Mouse (Mus musculus) B cell, adult 2 months (primary cell): ENCODE measurements at regions not wholly inside any gene's neighbourhood (a gene's known extent, or its start where the extent isn't known, plus 50 kb on each side); places are given as distances from the start of the nearest gene placed in this dataset.

Source experiments
- DNase-seq, 2 experiments: peaks; one replicate each; pipeline ENCODE4 v3.0.0; 2022

DNA sequence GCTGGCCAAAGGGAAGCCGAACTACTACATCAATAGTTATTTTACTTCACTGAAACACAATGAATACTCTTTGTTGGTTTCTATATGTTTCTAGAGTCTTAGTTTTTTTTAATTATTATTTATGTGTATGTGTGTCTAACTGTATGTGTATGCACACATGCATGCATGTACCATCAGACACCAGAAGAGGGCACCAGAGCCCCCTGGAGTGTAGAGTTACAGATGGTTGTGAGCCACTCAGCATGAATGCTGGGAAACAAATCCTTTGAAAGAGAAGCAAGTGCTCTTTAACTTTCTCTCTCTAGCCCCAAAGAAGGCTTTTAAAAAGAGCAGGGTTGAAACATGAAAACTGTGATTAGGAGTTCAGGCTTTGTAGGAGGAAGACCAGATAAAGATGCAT is 290.7 kb downstream of the Sorl1 start:
- DNase-seq = no peak

GRCm38 (mm10) chr9:41827356-41827755 is 296.7 kb downstream of the Sorl1 start:
- no peak for DNase-seq

DNA sequence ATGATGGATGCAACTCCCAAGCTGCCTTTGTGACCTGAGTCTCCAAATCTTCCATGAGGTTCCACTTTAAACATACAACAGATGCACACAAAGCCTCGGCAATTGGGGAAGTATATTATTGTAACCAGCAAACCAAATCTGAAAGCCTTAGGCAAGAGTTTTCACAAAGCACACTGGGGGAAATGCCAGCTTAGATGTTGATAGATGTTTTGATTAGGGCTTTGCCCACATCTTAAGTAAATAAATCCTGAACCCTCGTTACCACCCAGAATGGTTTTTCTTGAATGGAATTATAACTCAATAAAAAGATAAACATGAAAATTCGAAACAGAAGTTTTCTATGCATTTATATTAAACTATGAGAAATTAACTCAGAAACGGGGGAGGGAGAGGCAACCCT is 302.7 kb downstream of the Sorl1 start:
- no peak for DNase-seq

DNA sequence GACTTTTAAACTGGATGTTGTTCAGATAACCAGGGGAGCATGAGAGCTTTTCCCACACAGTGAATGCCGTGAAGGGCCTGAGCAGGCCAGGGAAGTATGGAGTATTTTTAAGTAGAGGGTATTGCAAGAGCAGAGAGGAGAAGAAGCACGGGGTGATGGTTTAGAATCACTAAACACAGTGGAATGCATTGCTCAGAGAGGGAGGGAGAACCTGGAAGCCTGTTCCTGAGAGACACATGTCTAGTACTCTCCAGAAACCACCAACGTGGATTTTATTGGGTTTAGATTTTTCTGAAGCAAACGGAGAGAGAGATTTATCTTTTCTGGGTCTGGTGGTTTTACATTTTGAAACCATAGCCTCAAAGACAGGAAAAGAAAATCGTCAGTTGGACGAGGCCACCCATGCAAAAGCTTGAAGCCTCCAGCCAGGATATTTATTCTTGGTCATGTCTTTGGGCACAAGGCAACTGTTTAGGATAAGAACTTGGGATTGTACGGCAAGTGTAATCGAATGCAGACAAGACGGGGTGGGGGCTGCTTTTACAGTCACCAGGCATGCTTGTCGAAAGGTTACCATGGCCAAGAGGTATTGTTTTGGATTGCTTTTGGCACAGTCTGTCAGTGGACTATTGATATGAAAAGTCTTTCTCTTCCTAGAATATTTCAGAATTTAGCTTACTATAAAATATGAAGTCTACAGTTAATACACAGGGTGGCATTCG is 306.2 kb downstream of the Sorl1 start:
- DNase-seq = no peak

DNA sequence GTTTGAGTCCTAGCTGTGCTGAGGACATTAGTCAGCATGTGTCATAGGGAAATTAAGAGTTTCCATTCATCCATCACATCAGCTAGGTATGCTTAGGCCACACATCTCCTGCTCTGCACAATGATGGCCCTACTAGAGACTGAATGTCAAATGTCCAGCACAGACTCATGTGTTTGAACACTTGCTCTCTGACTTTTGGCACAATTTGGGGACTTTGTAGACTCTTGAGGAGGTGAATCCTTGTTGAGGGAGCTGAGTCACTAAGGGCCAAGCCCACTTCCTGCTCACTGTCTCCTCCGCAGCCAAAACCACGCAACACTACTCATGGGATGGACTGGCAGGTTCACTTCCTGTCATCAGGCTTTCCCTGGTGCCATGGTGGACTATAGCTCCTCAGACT is 308.2 kb downstream of the Sorl1 start:
- no peak for DNase-seq

DNA sequence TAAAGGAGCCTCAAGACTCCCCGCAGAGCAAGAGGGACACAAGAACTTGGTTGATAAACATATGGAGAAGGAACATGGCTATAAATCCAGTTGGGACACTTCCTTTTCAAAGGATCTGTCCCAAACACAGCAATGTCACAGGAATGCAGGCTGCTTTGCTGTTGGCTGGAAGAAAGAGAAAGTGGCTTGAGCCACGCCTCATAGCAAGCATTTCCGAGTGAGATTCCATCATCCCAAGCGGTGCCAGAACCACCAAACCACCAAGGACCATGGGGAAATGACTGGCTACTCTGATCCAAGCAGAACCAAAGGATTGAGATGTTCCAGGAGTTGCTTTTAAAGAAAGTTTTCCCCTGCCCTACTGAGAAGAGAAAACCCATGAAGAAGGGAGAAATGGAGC is 314.8 kb downstream of the Sorl1 start:
- DNase-seq = no peak

GRCm38 (mm10) chr9:41808791-41809190 is 315.3 kb downstream of the Sorl1 start:
- no peak for DNase-seq

DNA sequence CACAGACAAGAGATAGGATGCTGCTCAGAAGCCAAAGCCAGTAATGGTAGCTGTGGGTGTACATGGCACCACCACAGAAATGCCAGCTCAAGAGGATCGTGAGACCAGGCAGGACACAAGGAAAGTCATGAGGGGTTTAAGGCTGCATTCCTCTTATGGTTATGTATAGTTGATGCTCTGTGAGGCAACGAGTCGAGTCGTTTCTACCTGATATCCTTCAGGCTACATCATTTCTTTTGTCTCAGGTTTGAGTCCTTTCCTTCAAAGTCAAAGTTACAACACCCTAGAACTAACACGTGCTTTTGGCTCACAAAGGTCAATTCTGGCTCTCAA is 317.8 kb downstream of the Sorl1 start:
- no peak for DNase-seq

DNA sequence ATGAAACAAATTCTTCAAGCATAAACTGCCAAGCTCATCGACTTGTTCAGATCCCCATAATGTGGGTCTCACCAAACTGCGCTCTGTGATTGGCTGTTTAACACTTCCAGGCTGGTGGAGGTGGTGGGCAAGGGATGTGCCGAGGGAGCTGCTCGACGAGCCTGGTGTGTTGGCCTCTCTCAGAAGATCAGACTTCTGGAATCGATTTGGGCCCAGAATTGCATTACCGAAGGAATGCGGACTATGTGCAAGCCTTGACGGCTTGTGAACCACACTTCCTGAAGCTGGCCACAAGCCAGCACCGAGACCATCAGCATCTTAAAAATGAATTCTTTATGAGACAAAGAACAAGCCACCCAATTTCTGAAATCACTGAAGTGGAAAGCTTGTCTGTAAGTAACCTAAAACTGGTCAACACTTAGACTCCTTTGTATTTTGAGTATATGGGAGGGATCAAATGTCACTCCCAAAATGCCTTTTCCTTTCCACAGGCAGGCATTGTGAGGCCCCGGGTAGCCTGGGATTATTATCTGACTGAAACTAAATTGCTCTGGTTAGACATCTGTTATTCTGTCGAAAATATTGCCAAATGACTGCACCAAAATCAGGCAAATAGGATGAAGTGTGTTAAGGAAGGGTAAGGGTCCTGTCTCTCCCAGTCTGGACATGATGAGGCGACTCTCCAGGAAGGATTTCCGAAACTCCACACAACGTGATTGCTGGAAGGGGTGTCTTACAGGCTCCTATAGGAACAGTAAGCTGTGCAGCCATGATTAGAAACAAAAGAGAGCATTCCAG is 318.4 kb downstream of the Sorl1 start:
- no peak for DNase-seq

DNA sequence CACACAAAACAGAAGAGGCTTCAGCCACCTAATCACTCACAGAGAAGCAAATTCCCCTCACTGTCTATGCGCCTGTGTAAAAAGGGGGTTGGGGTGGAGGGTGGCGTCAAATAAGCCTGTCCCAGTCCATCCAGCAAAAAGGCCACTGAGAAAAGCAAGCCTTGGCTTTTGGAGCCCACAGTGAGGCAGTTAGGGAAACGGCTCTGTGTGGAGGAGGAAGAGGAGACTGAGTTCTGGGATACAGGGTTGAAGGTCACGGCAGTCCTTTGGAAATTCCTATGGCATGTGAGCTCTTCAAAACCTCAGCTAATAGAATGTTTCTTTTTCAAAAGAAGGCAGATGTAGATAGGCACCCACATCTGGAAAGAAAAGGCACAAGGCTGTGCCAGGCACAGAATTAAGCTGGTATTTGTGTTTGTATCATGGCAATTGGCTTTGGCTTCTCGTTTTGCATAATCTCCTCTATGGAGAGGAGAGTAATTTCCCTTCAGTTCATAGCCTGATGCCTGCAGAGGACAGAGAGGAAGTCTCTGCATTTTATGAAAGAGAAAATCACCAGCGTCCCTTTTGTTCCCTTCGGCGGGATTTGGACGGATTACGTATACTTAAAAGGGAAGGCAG is 319.3 kb downstream of the Sorl1 start:
- no peak for DNase-seq

DNA sequence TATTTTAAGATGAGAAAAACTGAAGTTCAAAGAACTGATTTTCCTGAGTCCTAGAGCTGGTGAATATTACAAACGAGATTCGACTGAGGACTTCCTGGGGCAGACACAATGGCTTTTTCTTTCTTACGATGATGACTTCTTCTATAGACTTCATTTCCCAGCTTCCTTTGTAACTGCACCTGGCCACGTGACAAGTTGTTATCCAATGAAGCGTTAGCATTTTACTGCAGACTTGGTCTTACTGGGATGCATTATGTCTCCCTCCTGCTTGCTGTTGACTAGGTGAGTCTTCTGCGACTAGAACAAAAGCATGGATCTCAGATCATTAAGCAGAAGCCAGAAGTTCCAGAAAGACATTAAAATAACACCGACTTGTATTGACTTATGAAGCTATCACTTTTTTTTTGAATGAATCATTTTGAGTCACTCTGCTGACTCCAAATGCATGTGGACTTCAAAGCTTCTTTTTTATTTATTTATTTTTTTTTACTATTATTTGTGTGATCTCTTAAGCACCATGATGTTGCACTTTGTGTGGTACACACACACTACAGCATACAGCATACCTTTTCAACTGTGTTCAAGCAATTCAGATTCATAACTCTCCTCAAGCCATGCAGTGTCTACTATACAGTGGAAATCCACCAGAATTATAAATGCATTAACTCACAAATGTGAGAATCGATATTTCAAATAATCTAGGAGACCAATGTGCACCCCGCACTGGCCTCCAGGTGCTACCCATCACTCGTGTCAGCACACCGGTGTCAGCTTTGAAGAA is 320.2 kb downstream of the Sorl1 start:
- no peak for DNase-seq

- DNase-seq = no peak
These were observed 322.7 kb downstream of the Sorl1 start for GRCm38 (mm10) chr9:41801376-41801775.

- no peak for DNase-seq
These were observed 331.3 kb downstream of the Sorl1 start for GRCm38 (mm10) chr9:41792830-41793213.

GRCm38 (mm10) chr9:41792173-41792829 is 331.8 kb downstream of the Sorl1 start:
- DNase-seq = no peak

DNA sequence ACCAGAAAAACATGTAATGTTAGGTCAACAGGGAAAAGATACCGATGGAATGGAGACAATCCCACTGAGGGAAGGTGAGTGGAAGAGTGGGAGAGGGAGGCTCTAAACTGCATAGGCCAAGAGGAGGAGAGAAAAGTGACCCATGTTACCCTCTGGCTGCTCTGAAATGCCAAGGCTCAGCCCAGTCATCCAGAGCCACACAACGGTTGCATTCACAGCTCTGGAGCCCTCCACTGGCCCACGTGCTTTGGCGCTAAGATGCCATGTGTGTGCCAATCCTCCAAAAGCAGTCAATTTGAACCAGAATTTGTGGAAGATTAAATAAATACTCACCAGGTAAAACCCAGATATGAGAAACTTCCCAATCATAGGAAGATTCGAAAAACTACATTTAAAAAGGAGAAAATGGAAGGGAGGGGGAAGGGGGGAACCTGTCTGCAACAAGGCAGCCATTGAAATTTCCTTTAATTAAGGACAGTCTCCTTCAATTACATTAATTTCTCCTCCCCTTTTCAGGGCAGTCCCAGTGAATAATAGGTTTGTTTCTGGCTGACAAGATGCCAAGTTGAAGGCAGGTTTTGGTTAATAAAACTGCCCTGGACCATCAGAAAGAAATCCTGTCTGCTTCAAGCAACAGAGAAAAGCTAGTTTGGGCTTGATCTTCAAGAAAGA is 332.5 kb downstream of the Sorl1 start:
- DNase-seq = no peak

DNA sequence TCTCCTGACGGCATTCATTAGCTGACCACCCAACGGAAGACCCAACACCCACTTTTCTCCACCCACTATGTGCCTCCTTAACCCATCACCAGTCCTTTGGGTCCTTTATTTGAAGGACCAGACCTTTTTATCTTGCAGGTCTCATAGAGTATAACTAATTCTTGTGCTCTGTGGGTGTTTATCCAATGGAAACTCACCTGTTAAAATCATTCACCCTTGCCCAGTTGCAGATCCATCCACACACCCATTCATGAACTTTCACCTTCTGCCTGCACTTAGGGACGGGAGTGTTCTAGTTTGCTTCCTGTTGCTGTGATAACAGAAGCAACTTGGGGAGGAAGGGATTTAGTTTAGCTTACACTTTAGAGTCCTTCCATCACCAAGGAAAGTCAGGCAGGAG is 339.0 kb downstream of the Sorl1 start:
- no peak for DNase-seq

DNA sequence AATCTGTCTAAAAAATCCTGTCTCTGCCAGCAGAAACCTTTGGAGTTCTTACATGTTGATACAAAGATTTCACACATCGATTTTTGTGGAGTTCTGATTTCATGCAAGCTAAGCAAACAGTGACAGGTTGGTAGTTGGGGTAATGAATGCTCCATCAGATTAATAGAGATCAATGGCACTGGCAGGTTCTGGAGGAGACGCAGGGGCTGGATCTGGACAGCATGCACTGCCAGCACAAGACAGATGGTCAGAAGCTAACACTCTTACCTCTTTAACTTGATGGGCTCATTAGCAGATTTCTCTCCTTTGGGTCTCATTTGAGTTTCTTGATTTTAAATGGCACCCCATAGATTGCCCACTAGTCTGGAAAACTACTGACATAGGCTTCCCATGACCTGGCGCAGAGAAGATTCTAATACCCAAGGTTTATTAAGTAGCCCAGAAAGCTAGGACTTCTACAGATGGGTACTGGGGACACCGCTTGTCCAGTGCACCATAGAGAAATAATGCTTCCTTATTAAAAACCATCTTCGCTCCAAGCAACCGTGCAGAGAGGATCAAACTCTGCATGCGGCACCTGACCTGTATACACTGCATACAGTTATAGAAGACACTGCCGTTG is 351.7 kb downstream of the Sorl1 start:
- DNase-seq = no peak

- DNase-seq = no peak
These were observed 352.8 kb downstream of the Sorl1 start for GRCm38 (mm10) chr9:41771276-41771675.

DNA sequence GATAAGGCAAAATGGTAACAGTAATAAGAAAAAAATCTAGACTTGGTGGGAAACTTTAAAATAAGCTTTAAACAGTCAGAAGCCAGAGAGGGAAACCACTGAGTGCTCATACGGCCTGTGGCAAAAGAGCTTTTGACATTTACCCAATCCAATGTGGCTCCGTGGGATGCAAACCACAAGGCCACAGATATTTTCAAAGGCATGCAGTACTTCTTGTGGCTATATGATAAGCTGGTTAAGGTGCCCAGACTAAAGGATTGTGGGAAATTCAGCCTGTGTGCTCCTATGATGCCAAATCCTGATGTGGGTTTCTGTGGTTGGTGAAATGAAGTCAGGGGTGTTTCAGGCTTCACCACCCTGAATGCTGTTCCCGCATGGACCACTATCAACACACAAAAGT is 355.8 kb downstream of the Sorl1 start:
- DNase-seq = no peak

GRCm38 (mm10) chr9:41766533-41766920 is 357.6 kb downstream of the Sorl1 start:
- DNase-seq = no peak

DNA sequence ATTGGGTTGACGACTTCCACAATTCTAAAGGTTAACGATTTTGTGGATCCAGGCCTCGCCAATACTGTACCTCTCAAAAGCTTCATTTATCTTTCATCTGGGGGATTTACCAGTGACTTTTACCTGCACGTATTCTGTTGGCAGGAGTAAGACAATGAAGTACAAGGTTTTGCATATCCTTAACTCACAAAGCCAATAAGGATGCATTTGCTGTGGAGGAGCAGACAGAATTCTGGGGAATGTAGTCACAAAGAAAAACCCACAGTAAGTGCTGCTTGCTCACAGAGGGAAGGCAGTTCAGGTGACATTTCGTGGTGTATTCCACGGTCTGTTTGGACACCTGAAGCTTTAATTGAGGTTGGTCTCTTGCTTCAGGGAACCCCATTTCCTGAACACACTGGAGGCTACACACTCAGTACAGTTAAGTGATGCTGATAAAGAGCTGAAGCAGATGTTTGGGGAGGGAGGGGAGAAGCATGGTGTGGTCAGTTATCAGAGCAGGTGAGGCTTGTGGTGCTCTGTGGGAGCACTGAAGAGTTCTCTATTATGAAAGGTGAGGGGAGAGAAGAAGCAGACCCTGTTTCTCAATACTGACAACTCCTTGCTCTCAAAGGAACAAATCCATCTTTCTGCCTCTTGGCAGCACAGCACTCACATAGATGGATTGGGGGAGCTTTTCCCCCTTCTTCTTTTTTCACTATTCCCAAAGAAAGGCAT is 358.1 kb downstream of the Sorl1 start:
- no peak for DNase-seq
